Mouse (Mus musculus) MEL (cell line): Measurements from ENCODE around the gene Extl2.

Source experiments
- CTCF ChIP-seq, 3 experiments: IDR thresholded peaks in 2 of 3; conservative IDR thresholded peaks in 1 of 3; 2 replicates each; pipeline ENCODE4 v1.5.1; 2011 to 2012; ENCODE audit warnings: low read length in 3 of 3, low read depth in 2 of 3, mild to moderate bottlenecking in 2 of 3, improper control_type of control experiment in 1 of 3, inconsistent platforms in 1 of 3, mixed read lengths in 1 of 3, moderate library complexity in 1 of 3; ENCODE audit not compliant: control insufficient read depth in 1 of 3, insufficient read depth in 1 of 3, poor library complexity in 1 of 3, severe bottlenecking in 1 of 3
- ELF1 ChIP-seq: IDR thresholded peaks from 2 replicates; pipeline ENCODE4 v1.6.1; 2014; ENCODE audit warnings: low read depth, mild to moderate bottlenecking, inconsistent platforms, low read length, improper control_type of control experiment, moderate library complexity
- EP300 ChIP-seq, 2 experiments: IDR thresholded peaks; 2 replicates each; pipeline ENCODE4 v1.6.1; 2011; ENCODE audit warnings: improper control_type of control experiment in 2 of 2, low read length in 2 of 2, low read depth in 1 of 2, mild to moderate bottlenecking in 1 of 2
- ETS1 ChIP-seq: IDR thresholded peaks from 2 replicates; pipeline ENCODE4 v1.6.1; 2012; ENCODE audit warnings: low read depth, mild to moderate bottlenecking, inconsistent platforms, low read length, improper control_type of control experiment, moderate library complexity
- GATA1 ChIP-seq: IDR thresholded peaks from 2 replicates; pipeline ENCODE4 v1.6.1; 2011; ENCODE audit warnings: low read depth, low read length, improper control_type of control experiment
- MAFK ChIP-seq: IDR thresholded peaks from 2 replicates; pipeline ENCODE4 v1.6.1; 2011; ENCODE audit warnings: low read depth, mild to moderate bottlenecking, low read length, improper control_type of control experiment, borderline replicate concordance
- MAZ ChIP-seq: IDR thresholded peaks from 2 replicates; pipeline ENCODE4 v1.6.1; 2012; ENCODE audit warnings: low read depth, mild to moderate bottlenecking, inconsistent platforms, low read length, improper control_type of control experiment
- MEF2A ChIP-seq: IDR thresholded peaks from 2 replicates; pipeline ENCODE4 v1.6.1; 2014; ENCODE audit warnings: low read depth, mild to moderate bottlenecking, inconsistent platforms, low read length, improper control_type of control experiment; ENCODE audit not compliant: poor library complexity, insufficient replicate concordance, severe bottlenecking; ENCODE audit errors: extremely low read depth
- NELFE ChIP-seq: IDR thresholded peaks from 2 replicates; pipeline ENCODE4 v1.6.1; 2011; ENCODE audit warnings: low read depth, low read length, improper control_type of control experiment
- POLR2A ChIP-seq, 2 experiments: IDR thresholded peaks; 2 replicates each; pipeline ENCODE4 v1.6.1; 2011 to 2012; ENCODE audit warnings: low read length in 2 of 2, mild to moderate bottlenecking in 2 of 2, control low read depth in 1 of 2, improper control_type of control experiment in 1 of 2, low read depth in 1 of 2, moderate library complexity in 1 of 2; ENCODE audit not compliant: control insufficient read depth in 1 of 2, insufficient read depth in 1 of 2, poor library complexity in 1 of 2
- SIN3A ChIP-seq: IDR thresholded peaks from 2 replicates; pipeline ENCODE4 v1.6.1; 2012; ENCODE audit warnings: low read length, improper control_type of control experiment, inconsistent platforms
- TBP ChIP-seq: IDR thresholded peaks from 2 replicates; pipeline ENCODE4 v1.8.0; 2011; ENCODE audit warnings: low read depth, low read length, improper control_type of control experiment
- USF2 ChIP-seq, 2 experiments: IDR thresholded peaks; 2 replicates each; pipeline ENCODE4 v1.6.1; 2011 to 2012; ENCODE audit warnings: improper control_type of control experiment in 2 of 2, low read length in 2 of 2, borderline replicate concordance in 1 of 2, inconsistent platforms in 1 of 2, low read depth in 1 of 2, mild to moderate bottlenecking in 1 of 2; ENCODE audit not compliant: insufficient read depth in 1 of 2
- ZC3H11A ChIP-seq: IDR thresholded peaks from 2 replicates; pipeline ENCODE4 v1.6.1; 2012; ENCODE audit warnings: low read depth, mild to moderate bottlenecking, inconsistent platforms, low read length, improper control_type of control experiment

GRCm38 (mm10) chr3:116006978-116007940 is at the start of gene Extl2, which contains the start of gene Slc30a7:
- TF ChIP-seq SIN3A (peak; percentile 15; the same call in 1 of the 2 replicates), MAFK (no peak), ELF1 (peak; percentile 69), CTCF (IDR thresholded peaks at IDR 0.05 in 2 of 3, conservative IDR thresholded peaks at IDR 0.05 in 1 of 3; ENCODE audit: control insufficient read depth in 1 of 3, insufficient read depth in 1 of 3, low read depth in 2 of 3, low read length in 3 of 3, poor library complexity in 1 of 3, severe bottlenecking in 1 of 3) (no peak), USF2 (IDR thresholded peaks at IDR 0.05; ENCODE audit: borderline replicate concordance in 1 of 2, insufficient read depth in 1 of 2, low read depth in 1 of 2, low read length in 2 of 2) (no peak), TBP (0 out of 2 replicates have a peak, but pooled peaks have one; percentile 13), POLR2A (IDR thresholded peaks at IDR 0.05; ENCODE audit: control insufficient read depth in 1 of 2, insufficient read depth in 1 of 2, low read depth in 1 of 2, low read length in 2 of 2, poor library complexity in 1 of 2) (peak; percentile 53 to 69), MAZ (no peak), EP300 (IDR thresholded peaks at IDR 0.05; ENCODE audit: low read depth in 1 of 2, low read length in 2 of 2) (no peak), NELFE (peak; percentile 68), GATA1 (no peak), ETS1 (no peak; the same call in 1 of the 2 replicates), ZC3H11A (no peak), MEF2A (no peak)
